Mouse (Mus musculus) heart, postnatal 0 days (tissue): ENCODE results near the gene Cx3cl1. TPM values are rescaled to one million over a fixed set of nuclear protein-coding genes. Genes with fewer than 3 reads are reported as not detected.

ENCODE experiments used
- ATAC-seq: fragments of 200-750 bp; cut with Nextera tagmentation; 2 replicates; pipeline ENCODE4 v1.8.0; 2017; ENCODE audit warnings: low read depth, moderate number of reproducible peaks, moderate library complexity; ENCODE audit not compliant: insufficient read depth
- DNase-seq: peaks from one replicate; pipeline ENCODE4 v3.0.0-alpha.2; 2016; ENCODE audit warnings: low spot score
- H3K27ac ChIP-seq: fragments of 300-500 bp; sonication (generic); 2 replicates; pipeline ENCODE4 v1.5.1; 2014; ENCODE audit warnings: low read depth, mild to moderate bottlenecking
- H3K27me3 ChIP-seq: fragments of 300-500 bp; sonication (generic); 2 replicates; pipeline ENCODE4 v1.6.1; 2014; ENCODE audit warnings: low read length, mixed read lengths; ENCODE audit not compliant: control insufficient read depth, insufficient read depth
- H3K36me3 ChIP-seq: fragments of 300-500 bp; sonication (generic); replicated peaks from 2 replicates; pipeline ENCODE4 v1.6.1; 2014; ENCODE audit warnings: low read length, mixed read lengths; ENCODE audit not compliant: control insufficient read depth, insufficient read depth
- H3K4me1 ChIP-seq: fragments of 300-500 bp; sonication (generic); 2 replicates; pipeline ENCODE4 v1.6.1; 2014; ENCODE audit warnings: antibody characterized with exemption; ENCODE audit not compliant: control insufficient read depth, insufficient read depth
- H3K4me2 ChIP-seq: fragments of 300-500 bp; sonication (generic); 2 replicates; pipeline ENCODE4 v1.6.1; 2014; ENCODE audit warnings: low read depth, mild to moderate bottlenecking, low read length, moderate library complexity
- H3K4me3 ChIP-seq: fragments of 300-500 bp; sonication (generic); 2 replicates; pipeline ENCODE4 v1.5.1; 2014; ENCODE audit warnings: low read depth, low read length
- H3K9ac ChIP-seq: fragments of 300-500 bp; sonication (generic); replicated peaks from 2 replicates; pipeline ENCODE4 v1.6.1; 2014; ENCODE audit warnings: low read depth, low read length, mixed read lengths
- H3K9me3 ChIP-seq: fragments of 300-500 bp; sonication (generic); replicated peaks from 2 replicates; pipeline ENCODE4 v1.6.1; 2016; ENCODE audit warnings: low read length; ENCODE audit not compliant: control insufficient read depth
- CTCF ChIP-seq: IDR thresholded peaks from 2 replicates; pipeline ENCODE4 v1.5.1; 2016; ENCODE audit warnings: antibody characterized with exemption, control low read depth, low read depth
- EP300 ChIP-seq: IDR thresholded peaks from 2 replicates; pipeline ENCODE4 v1.6.1; 2016; ENCODE audit warnings: antibody characterized with exemption, low read depth
- WGBS: fragments of 180-500 bp; shearing (Covaris S2); extraction: QIAGEN DNeasy Blood & Tissue Kit; methylation state at CpG from one replicate; pipeline ENCODE4 v1.1.7; 2014; 5-methylcytosine and 5-hydroxymethylcytosine counted together
- polyA plus RNA-seq: library from polyadenylated mRNA; unstranded; fragments of >200 nt; fragmentation: Nextera tagmentation; extraction: Ambion mirVana; gene quantifications from 2 replicates; pipeline ENCODE4 v1.2.1, GENCODE M21; 2015
- total RNA-seq: library from RNA; depleted of rRNA; stranded (reverse); fragments of >200 nt; gene quantifications from 2 replicates; pipeline ENCODE4 v1.2.3, GENCODE M21; 2014; ENCODE audit warnings: low replicate concordance

The Cx3cl1 gene
- total and polyA plus RNA-seq, 2 experiments from 2014 or later = 2.3 to 4.1 TPM

DNA sequence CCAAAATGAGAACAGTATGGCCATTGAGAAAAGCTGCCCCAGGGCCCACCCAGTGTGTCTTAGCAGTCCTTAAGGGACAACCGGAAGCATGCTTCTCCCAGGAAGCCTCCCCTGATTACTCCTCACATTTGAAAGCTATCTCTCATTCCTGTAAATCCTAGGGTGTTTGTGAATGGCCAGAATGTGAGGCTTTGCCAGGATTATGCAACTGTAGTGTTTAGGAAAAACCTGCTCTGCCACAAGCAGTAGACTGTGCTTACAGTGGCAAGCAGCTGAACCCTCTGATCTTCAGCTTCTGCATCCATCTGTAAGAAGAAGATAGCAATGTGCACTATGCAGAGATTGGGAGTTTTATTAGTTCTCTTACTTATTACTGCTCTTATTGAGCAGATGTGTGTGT is 2.8 kb downstream of the Cx3cl1 start:
- 83% methylated on average over 1 of the region's 1 CpGs for WGBS
- Histone ChIP-seq H3K4me2 (no peak overlapping the region), H3K27ac (no peak overlapping the region), H3K4me3 (no peak overlapping the region), H3K9me3 (no peaks in the 10 kb centered on the region), H3K9ac (no peak overlapping the region), H3K27me3 (peaks cover 32% of the 10 kb centered on the region), H3K4me1 (peaks cover 33% of the 10 kb centered on the region), H3K36me3 (no peaks in the 10 kb centered on the region)
- TF ChIP-seq EP300 = no peak
- TF ChIP-seq CTCF = no peak
- ATAC-seq (no peak), DNase-seq (no peak)

DNA sequence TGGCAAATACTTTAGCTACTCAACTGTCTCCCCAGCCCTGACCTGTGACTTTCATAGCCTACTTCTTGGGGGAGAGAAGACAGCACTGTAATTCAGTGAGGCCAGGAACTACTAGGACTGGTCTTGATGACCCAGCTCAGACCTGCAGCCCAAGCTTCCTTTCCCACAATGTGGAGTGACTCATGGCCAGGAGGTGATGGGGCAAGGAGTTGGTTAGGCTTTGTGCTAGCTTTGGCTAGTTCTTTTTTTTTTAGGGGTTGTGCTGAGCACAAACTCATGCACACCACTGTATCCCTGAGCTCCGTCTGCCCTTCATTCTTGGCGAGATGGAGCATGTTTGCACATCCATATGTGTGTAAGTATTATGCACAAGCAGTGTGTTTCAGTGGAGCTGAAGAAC is 4.5 kb downstream of the Cx3cl1 start:
- Histone ChIP-seq H3K4me3 (no peak overlapping the region), H3K9me3 (no peaks in the 10 kb centered on the region), H3K9ac (no peak overlapping the region), H3K27ac (no peak overlapping the region), H3K4me1 (peaks cover 31% of the 10 kb centered on the region), H3K36me3 (no peaks in the 10 kb centered on the region; the same call in 1 of the 2 replicates), H3K27me3 (peaks cover 16% of the 10 kb centered on the region), H3K4me2 (no peak overlapping the region)
- WGBS = 87% methylated on average over 2 of the region's 2 CpGs
- DNase-seq (no peak), ATAC-seq (no peak)
- TF ChIP-seq CTCF (no peak), EP300 (no peak)

DNA sequence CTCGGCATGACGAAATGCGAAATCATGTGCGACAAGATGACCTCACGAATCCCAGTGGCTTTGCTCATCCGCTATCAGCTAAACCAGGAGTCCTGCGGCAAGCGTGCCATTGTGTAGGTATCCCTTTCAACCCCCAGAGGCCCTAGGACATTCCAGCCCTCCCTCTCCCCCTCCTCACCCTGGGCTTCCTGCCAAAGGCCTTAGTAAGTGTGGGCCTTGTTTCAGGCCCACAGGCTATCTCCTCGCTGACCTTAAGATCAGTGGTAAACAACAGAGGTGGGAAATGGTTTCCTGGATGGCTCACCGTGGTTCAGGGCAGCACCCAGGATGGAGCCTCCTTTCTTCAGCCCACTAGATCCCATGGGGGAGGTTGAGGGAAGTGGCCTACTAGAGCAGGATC is 6.2 kb downstream of the Cx3cl1 start:
- no peak overlapping the region for H3K4me2 ChIP-seq

DNA sequence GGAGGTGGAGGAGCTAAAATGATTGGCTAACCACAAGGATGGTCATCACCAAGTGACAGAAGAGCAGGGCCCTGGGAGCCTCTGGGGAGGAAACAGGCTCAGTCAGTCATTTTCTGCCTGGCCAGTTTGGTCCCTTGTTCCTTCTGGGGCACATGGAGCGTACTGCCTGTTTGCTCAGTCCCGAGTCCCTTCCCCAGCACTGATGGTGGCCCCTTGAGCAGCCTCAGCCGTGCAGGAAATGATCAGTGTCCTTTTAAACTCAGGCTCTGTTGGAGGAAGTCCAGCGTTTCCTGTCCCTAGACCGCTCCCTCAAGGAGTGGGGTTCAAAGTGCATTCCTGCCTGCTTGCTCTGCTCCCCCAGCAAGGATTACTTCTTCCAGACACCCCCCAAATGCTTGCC is 6.7 kb downstream of the Cx3cl1 start:
- WGBS = 37% methylated on average over 5 of the region's 5 CpGs
- ATAC-seq (peak; percentile 65), DNase-seq (peak; percentile 46)
- Histone ChIP-seq H3K36me3 (no peaks in the 10 kb centered on the region; the same call in 1 of the 2 replicates), H3K9me3 (no peaks in the 10 kb centered on the region), H3K4me3 (no peak overlapping the region), H3K9ac (no peak overlapping the region), H3K27me3 (0 out of 2 replicates have a peak, but pooled peaks cover 1% of the 10 kb centered on the region), H3K4me1 (peaks cover 28% of the 10 kb centered on the region), H3K27ac (peak overlapping the region; percentile 64), H3K4me2 (no peak overlapping the region)
- TF ChIP-seq CTCF (no peak), EP300 (no peak)

More for the DNA sequence above, 6.2 kb downstream of the Cx3cl1 start:
- no peaks in the 10 kb centered on the region; the same call in 1 of the 2 replicates for H3K36me3 ChIP-seq
- H3K27me3 ChIP-seq = peaks cover 6% of the 10 kb centered on the region; the same call in 1 of the 2 replicates
- DNase-seq = no peak
- H3K9ac ChIP-seq = no peak overlapping the region
- ATAC-seq = peak; percentile 45; the same call in 1 of the 2 replicates
- TF ChIP-seq EP300 (no peak), CTCF (no peak)
- H3K4me1 ChIP-seq = peaks cover 28% of the 10 kb centered on the region
- no peaks in the 10 kb centered on the region for H3K9me3 ChIP-seq
- H3K27ac ChIP-seq = peak overlapping the region; percentile 64
- 22% methylated on average over 10 of the region's 10 CpGs for WGBS
- no peak overlapping the region for H3K4me3 ChIP-seq

DNA sequence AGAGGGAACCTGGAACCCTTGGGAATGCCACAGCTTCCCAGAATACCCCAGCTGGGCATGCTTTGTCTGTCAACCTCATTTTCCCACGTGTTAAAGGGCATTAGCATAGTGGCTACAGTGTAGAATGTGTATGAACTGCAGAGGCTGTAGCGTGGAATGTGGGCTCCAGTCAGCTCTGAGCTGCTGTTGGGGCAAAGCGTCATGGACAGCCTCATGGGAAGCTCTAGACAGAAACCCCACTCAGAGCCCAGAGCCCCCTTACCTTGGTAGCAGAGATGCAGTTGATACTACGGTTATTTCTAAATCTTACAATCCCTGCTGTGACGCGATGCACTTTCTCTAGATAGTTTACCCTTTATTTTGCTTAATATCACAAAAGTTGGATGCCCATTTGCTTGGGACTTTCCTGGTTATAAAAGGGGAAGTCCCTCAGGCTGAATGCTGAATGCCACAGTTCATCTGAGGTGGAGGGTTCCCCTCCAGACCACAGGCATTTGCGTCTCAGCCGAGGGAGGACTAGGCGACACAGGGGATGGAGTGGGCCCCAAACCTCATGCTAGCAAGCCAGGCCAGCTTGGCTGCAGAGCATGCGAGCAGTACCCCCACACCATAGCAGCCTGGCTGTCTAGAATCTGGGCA is 7.2 kb downstream of the Cx3cl1 start:
- Histone ChIP-seq H3K4me1 (peaks cover 31% of the 10 kb centered on the region), H3K36me3 (no peaks in the 10 kb centered on the region; the same call in 1 of the 2 replicates), H3K27ac (peak overlapping the region; percentile 64), H3K9me3 (no peaks in the 10 kb centered on the region), H3K4me2 (no peak overlapping the region), H3K27me3 (no peaks in the 10 kb centered on the region), H3K4me3 (no peak overlapping the region), H3K9ac (no peak overlapping the region; the same call in 1 of the 2 replicates)
- ATAC-seq (no peak), DNase-seq (no peak)
- 64% methylated on average over 10 of the region's 10 CpGs for WGBS
- no peak for TF ChIP-seq EP300
- no peak for TF ChIP-seq CTCF
